Mouse (Mus musculus) intestine, postnatal 0 days (tissue): Measurements from ENCODE around the gene Ltbp3. TPM values are rescaled to one million over a fixed set of nuclear protein-coding genes. Genes with fewer than 3 reads are reported as not detected.

Experiments used
- ATAC-seq: fragments of 200-750 bp; cut with Nextera tagmentation; 2 replicates; pipeline ENCODE4 v1.8.0; 2017; ENCODE audit warnings: mild to moderate bottlenecking, moderate TSS enrichment, moderate library complexity
- H3K27ac ChIP-seq: fragments of 300-500 bp; sonication (generic); 2 replicates; pipeline ENCODE4 v1.5.1; 2014; ENCODE audit warnings: mild to moderate bottlenecking, low read depth, low read length, moderate library complexity
- H3K27me3 ChIP-seq: fragments of 300-500 bp; sonication (generic); replicated peaks from 2 replicates; pipeline ENCODE4 v1.6.1; 2014; ENCODE audit warnings: low read length, mixed read lengths; ENCODE audit not compliant: control insufficient read depth, insufficient read depth
- H3K36me3 ChIP-seq: fragments of 300-500 bp; sonication (generic); 2 replicates; pipeline ENCODE4 v1.6.1; 2014; ENCODE audit warnings: mild to moderate bottlenecking, moderate library complexity; ENCODE audit not compliant: control insufficient read depth, insufficient read depth
- H3K4me1 ChIP-seq: fragments of 300-500 bp; sonication (generic); replicated peaks from 2 replicates; pipeline ENCODE4 v1.6.1; 2014; ENCODE audit warnings: antibody characterized with exemption, low read length, mixed read lengths; ENCODE audit not compliant: control insufficient read depth, insufficient read depth
- H3K4me2 ChIP-seq: fragments of 300-500 bp; sonication (generic); replicated peaks from 2 replicates; pipeline ENCODE4 v1.6.1; 2014; ENCODE audit warnings: low read depth, mild to moderate bottlenecking, moderate library complexity
- H3K4me3 ChIP-seq: fragments of 300-500 bp; sonication (generic); 2 replicates; pipeline ENCODE4 v1.5.1; 2014; ENCODE audit warnings: low read depth, low read length
- H3K9ac ChIP-seq: fragments of 300-500 bp; sonication (generic); 2 replicates; pipeline ENCODE4 v1.6.1; 2014; ENCODE audit warnings: mild to moderate bottlenecking, low read depth, low read length
- H3K9me3 ChIP-seq: fragments of 300-500 bp; sonication (generic); 2 replicates; pipeline ENCODE4 v1.6.1; 2016; ENCODE audit warnings: mixed run types; ENCODE audit not compliant: control insufficient read depth
- CTCF ChIP-seq: sonication (generic); IDR thresholded peaks from 2 replicates; pipeline ENCODE4 v1.5.1; 2016; ENCODE audit warnings: low read depth, mild to moderate bottlenecking, control low read depth, antibody characterized with exemption, moderate library complexity
- WGBS: fragments of 180-500 bp; shearing (Covaris S2); extraction: QIAGEN DNeasy Blood & Tissue Kit; methylation state at CpG from one replicate; pipeline ENCODE4 v1.1.7; 2014; 5-methylcytosine and 5-hydroxymethylcytosine counted together
- polyA plus RNA-seq: library from polyadenylated mRNA; unstranded; fragments of >200 nt; fragmentation: Nextera tagmentation; extraction: Ambion mirVana; gene quantifications from 2 replicates; pipeline ENCODE4 v1.2.1, GENCODE M21; 2015

Gene Ltbp3
- polyA plus RNA-seq, 1 experiment from 2014 or later: 11.9 TPM

DNA sequence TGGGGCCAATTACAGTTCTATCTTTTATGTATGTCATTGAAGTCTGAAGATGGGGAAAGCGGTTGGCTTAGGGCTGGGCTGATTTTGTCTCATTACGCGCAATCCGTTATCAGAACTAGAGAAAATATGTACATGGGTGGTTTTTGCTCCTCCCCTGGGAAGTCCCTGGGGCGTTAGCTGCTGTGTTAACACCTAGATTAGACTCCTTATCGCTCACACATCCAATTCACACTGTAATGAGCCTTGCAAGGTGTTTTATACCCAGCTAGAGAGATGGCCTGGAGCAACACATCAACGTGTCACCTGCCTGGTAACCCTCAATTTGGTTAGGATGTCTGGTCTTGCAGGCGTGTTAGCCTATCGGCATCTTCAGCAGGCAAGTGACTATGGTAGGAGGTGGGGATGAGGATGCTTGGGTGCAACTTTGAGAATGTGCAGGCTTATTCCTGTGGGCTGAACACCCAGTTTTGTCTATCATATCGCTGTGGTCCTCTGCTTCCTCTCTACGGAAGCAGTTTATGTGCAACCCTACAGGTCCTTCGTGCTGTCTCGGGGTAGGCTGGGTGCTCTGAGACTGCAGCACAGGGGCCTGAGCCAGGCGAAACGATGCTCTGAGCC, 13.6 kb upstream of the Ltbp3 start:
- WGBS: 57% methylated on average over 15 of the region's 15 CpGs
- Histone ChIP-seq H3K4me1 (peaks cover 17% of the 10 kb centered on the region), H3K36me3 (peaks cover 8% of the 10 kb centered on the region; the same call in 1 of the 2 replicates), H3K27ac (peak overlapping the region; percentile 51), H3K4me2 (peak overlapping the region; percentile 95), H3K4me3 (peak overlapping the region; percentile 84), H3K27me3 (no peaks in the 10 kb centered on the region), H3K9me3 (no peaks in the 10 kb centered on the region), H3K9ac (peak overlapping the region; percentile 41; the same call in 1 of the 2 replicates)
- no peak for ATAC-seq
- TF ChIP-seq CTCF: no peak

DNA sequence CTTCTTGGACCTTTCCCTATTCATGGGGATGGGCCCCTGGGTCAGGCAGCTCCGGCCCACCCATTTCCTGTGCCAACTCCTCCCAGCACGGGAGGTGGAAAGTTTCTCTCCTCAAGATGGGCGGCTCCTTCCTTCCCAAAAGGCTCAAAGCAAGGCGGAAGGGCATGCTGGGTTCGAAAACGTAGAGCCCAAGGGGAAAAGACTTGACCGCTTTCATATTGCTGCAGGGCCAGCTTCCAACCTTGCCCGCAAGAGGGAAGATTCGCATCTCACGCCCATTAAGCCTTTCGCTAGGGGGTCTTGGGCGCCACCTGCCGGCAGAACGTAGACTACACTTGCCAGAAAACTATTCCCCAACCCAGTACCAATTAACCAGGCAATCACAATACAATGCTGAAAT, 13.0 kb upstream of the Ltbp3 start:
- peak; percentile 99 for TF ChIP-seq CTCF
- Histone ChIP-seq H3K27ac (peak overlapping the region; percentile 51), H3K36me3 (0 out of 2 replicates have a peak, but pooled peaks cover 2% of the 10 kb centered on the region), H3K27me3 (no peaks in the 10 kb centered on the region), H3K4me1 (peaks cover 17% of the 10 kb centered on the region), H3K4me2 (peak overlapping the region; percentile 95), H3K9ac (peak overlapping the region; percentile 41), H3K4me3 (peak overlapping the region; percentile 84), H3K9me3 (no peaks in the 10 kb centered on the region)
- no peak for ATAC-seq
- 4% methylated on average over 14 of the region's 14 CpGs for WGBS

DNA sequence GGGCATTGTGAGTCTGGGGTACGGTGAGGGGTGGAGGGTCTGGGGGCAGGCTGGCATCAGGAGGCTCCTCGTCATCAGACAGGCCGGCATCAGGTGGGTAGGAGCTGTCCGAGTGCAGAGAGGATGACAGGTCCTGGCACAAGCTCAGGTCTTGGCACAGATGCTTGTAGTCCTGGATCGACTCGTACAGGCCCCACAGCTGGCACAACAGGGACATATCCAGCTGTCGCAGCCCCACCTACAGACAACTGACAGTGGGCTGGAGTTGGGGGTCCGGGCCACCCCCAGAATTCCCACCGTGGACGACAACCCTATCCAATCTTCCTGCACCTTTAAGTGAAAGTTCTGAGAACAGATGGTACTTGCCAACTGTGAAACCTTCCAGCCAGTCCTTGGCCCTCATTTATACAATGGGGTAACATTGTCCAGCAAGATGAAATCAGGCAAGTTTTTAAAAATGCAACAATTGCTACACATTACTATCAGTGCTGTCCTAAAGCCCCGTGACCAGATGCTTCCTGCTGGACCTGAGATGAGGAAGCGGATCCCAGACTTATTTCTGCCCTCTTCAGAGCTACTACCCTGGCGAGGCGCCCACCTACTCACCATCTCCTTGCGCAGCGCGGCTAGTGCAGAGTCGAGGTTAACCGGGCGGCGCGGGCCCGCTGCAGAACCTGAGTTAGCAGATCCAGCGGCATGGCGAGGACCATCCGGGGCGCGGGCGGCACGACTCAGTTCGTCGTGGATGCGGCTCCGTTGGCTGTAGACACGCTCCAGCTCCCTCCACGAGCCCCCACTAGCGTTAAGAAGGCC, 11.9 kb upstream of the Ltbp3 start:
- H3K27ac ChIP-seq: peak overlapping the region; percentile 69
- 0 out of 2 replicates have a peak, but pooled peaks cover 2% of the 10 kb centered on the region for H3K36me3 ChIP-seq
- peak overlapping the region; percentile 95 for H3K4me2 ChIP-seq
- H3K27me3 ChIP-seq: no peaks in the 10 kb centered on the region
- H3K9me3 ChIP-seq: no peaks in the 10 kb centered on the region
- H3K4me3 ChIP-seq: peak overlapping the region; percentile 84
- no peak for TF ChIP-seq CTCF
- no peak for ATAC-seq
- H3K4me1 ChIP-seq: peaks cover 17% of the 10 kb centered on the region
- peak overlapping the region; percentile 87 for H3K9ac ChIP-seq
- WGBS: 9% methylated on average over 37 of the region's 37 CpGs

DNA sequence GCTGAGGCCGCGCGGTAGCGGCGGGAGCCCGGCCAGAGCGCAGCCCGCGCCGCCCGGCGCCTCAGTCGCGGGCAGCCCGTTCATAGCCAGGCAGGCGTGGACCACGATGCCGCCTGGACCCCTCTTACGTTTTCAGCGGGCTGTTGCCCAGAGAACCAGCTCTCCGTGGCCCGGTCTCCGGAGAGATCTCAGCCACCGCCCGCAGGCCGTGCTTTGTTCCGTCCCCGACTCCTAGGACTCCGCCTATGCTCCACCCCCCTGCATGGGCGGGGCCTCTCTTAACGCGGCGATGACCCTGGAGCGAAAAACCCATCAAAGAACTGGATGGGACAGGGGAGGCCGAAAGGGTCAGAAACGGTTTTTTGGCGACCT, 11.3 kb upstream of the Ltbp3 start, which contains the start of gene Fam89b:
Gene Fam89b (minus strand): TSS at position 210 of the 372 bp plus-strand sequence.
- H3K4me3 ChIP-seq: peak within 1 kb of the TSS; percentile 84
- no peaks in the 10 kb centered on the region for H3K9me3 ChIP-seq
- H3K27me3 ChIP-seq: no peaks in the 10 kb centered on the region
- peak within 1 kb of the TSS; percentile 69 for H3K27ac ChIP-seq
- H3K4me2 ChIP-seq: peak within 1 kb of the TSS; percentile 95
- TF ChIP-seq CTCF: 0 out of 2 replicates have a peak, but pooled peaks have one; percentile 1
- H3K36me3 ChIP-seq: 0 out of 2 replicates have a peak, but pooled peaks cover 2% of the 10 kb centered on the region
- peaks cover 17% of the 10 kb centered on the region for H3K4me1 ChIP-seq
- under 1% methylated on average over 37 of the region's 37 CpGs for WGBS
- ATAC-seq: peak; percentile 47
- peak within 1 kb of the TSS; percentile 87 for H3K9ac ChIP-seq

DNA sequence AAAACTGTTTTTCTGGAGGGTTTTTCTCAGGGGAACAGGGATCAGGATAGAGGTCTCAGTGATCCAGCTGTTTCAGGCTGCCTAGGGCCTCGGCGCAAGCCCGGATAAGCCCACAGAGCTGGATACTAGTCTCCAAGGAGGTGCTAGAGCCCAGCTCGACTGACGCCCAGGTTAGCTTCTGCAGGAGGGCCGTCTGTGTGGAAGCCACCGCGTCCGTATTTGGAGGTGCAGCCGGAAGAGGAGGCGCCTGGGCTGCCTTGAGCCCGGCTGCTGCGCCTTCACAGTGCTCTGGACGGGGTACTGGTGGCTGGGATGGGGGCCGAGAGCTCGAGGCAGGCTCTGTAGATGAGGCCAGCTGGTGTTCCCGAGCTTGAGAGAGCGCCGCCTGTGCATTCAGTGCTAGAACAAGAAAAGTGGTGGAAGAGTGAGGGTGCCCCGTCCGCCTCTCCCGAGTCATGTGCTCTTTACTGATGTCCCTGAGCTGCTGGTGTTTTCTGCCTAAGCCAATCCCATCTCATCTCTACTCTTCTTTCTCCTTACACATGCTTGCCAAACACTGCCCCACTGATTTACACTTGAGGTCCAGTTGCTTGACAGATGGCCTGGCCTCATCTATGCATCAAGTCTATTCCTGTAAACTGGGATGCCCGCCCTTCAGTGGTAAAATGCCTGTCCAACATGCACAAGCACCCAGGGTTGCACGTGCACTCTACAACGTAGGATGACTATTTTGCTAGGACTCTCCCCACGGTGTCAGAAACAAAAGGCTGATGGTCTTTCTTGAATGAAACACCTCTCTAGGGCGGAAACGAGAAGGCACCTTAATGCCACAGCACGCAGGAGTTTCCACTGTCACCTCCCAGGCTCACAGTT, 10.2 kb upstream of the Ltbp3 start:
- no peak for TF ChIP-seq CTCF
- 73% methylated on average over 29 of the region's 29 CpGs for WGBS
- no peak overlapping the region for H3K27ac ChIP-seq
- peak overlapping the region; percentile 97 for H3K4me2 ChIP-seq
- H3K4me3 ChIP-seq: peak overlapping the region; percentile 62
- no peak for ATAC-seq
- peak overlapping the region; percentile 53 for H3K9ac ChIP-seq
- H3K9me3 ChIP-seq: no peaks in the 10 kb centered on the region
- peaks cover 17% of the 10 kb centered on the region for H3K4me1 ChIP-seq
- 0 out of 2 replicates have a peak, but pooled peaks cover 2% of the 10 kb centered on the region for H3K36me3 ChIP-seq
- peaks cover 2% of the 10 kb centered on the region; the same call in 1 of the 2 replicates for H3K27me3 ChIP-seq
